Mouse (Mus musculus) testis, adult 2 months (tissue): ENCODE results near the gene Hfe. TPM values are rescaled to one million over a fixed set of nuclear protein-coding genes. Genes with fewer than 3 reads are reported as not detected.
"Not testable (repeated sequence)": the region's sequence is repeated elsewhere in the genome, so short reads cannot be mapped to it uniquely, and the experiment has no call there.

Experiments
- H3K27ac ChIP-seq: fragments of 200-500 bp; 2 replicates; pipeline ENCODE4 v1.5.1; 2012; ENCODE audit warnings: low read depth, low read length; ENCODE audit not compliant: control insufficient read depth, insufficient read depth
- H3K27me3 ChIP-seq: fragments of 200-500 bp; 2 replicates; pipeline ENCODE4 v1.6.1; 2012; ENCODE audit warnings: mild to moderate bottlenecking, low read length, moderate library complexity; ENCODE audit not compliant: control insufficient read depth, insufficient read depth
- H3K36me3 ChIP-seq: fragments of 200-500 bp; 2 replicates; pipeline ENCODE4 v1.6.1; 2012; ENCODE audit warnings: mild to moderate bottlenecking, low read length; ENCODE audit not compliant: control insufficient read depth, insufficient read depth
- H3K4me1 ChIP-seq: fragments of 200-500 bp; 2 replicates; pipeline ENCODE4 v1.6.1; 2012; ENCODE audit warnings: low read length; ENCODE audit not compliant: control insufficient read depth, insufficient read depth
- H3K4me3 ChIP-seq: fragments of 200-500 bp; 2 replicates; pipeline ENCODE4 v1.5.1; 2012; ENCODE audit warnings: low read depth, mild to moderate bottlenecking, low read length, moderate library complexity, mixed read lengths; ENCODE audit not compliant: control insufficient read depth
- CTCF ChIP-seq: fragments of 200-500 bp; IDR thresholded peaks from 2 replicates; pipeline ENCODE4 v1.5.1; 2012; ENCODE audit warnings: low read depth, mild to moderate bottlenecking, inconsistent platforms, low read length, moderate library complexity; ENCODE audit not compliant: control insufficient read depth, insufficient read depth, insufficient replicate concordance
- POLR2A ChIP-seq: fragments of 200-500 bp; IDR thresholded peaks from 2 replicates; pipeline ENCODE4 v1.6.1; 2012; ENCODE audit warnings: low read depth, mild to moderate bottlenecking, inconsistent platforms, low read length, moderate library complexity; ENCODE audit not compliant: control insufficient read depth
- polyA plus RNA-seq: library from polyadenylated mRNA; depleted of rRNA; stranded (reverse); fragments of >200 nt; gene quantifications from 2 replicates; pipeline ENCODE4 v1.2.3, GENCODE M21; 2012

Hfe gene
- polyA plus RNA-seq, 1 experiment: 6.1 TPM

GRCm38 (mm10) chr13:23685966-23686365 is 24.7 kb downstream of the Hfe start:
- no peak for TF ChIP-seq CTCF
- TF ChIP-seq POLR2A: no peak

GRCm38 (mm10) chr13:23685121-23685861 is 25.4 kb downstream of the Hfe start:
- Histone ChIP-seq H3K27me3 (no peaks in the 10 kb centered on the region), H3K36me3 (no peaks in the 10 kb centered on the region), H3K27ac (peak overlapping the region; percentile 36), H3K4me1 (peaks cover 4% of the 10 kb centered on the region; the same call in 1 of the 2 replicates), H3K4me3 (peak overlapping the region; percentile 49; the same call in 1 of the 2 replicates)
- TF ChIP-seq POLR2A (no peak), CTCF (no peak)

More at GRCm38 (mm10) chr13:23685966-23686365, 24.7 kb downstream of the Hfe start:
- Histone ChIP-seq H3K27me3 (no peaks in the 10 kb centered on the region), H3K36me3 (no peaks in the 10 kb centered on the region), H3K4me1 (peaks cover 4% of the 10 kb centered on the region; the same call in 1 of the 2 replicates), H3K27ac (no peak overlapping the region; the same call in 1 of the 2 replicates), H3K4me3 (no peak overlapping the region; the same call in 1 of the 2 replicates)

GRCm38 (mm10) chr13:23684295-23684945 is 26.2 kb downstream of the Hfe start:
- H3K4me1 ChIP-seq, H3K27me3 ChIP-seq, H3K36me3 ChIP-seq: not testable (repeated sequence)
- H3K27ac ChIP-seq: peak overlapping the region; percentile 80
- H3K4me3 ChIP-seq: peak overlapping the region; percentile 76

- Histone ChIP-seq H3K4me1 (peaks cover 4% of the 10 kb centered on the region; the same call in 1 of the 2 replicates), H3K27ac (peak within 1 kb of the TSS; percentile 87), H3K36me3 (no peaks in the 10 kb centered on the region), H3K27me3 (no peaks in the 10 kb centered on the region), H3K4me3 (peak within 1 kb of the TSS; percentile 76)
- TF ChIP-seq CTCF (no peak), POLR2A (0 out of 2 replicates have a peak, but pooled peaks have one; percentile 35)
These were observed 26.8 kb downstream of the Hfe start, which contains the start of the genes Hist1h2ac and Hist1h2bc for GRCm38 (mm10) chr13:23683755-23684281. Gene Hist1h2ac, minus strand, starts transcription at chr13:23683948. Gene Hist1h2bc, plus strand, starts transcription at chr13:23684199.

- peak overlapping the region; percentile 45 for H3K4me3 ChIP-seq
- H3K27ac ChIP-seq: peak overlapping the region; percentile 13; the same call in 1 of the 2 replicates
- not testable (repeated sequence) for H3K27me3 ChIP-seq, H3K4me1 ChIP-seq, H3K36me3 ChIP-seq
These were observed 27.5 kb downstream of the Hfe start for GRCm38 (mm10) chr13:23682947-23683754.

DNA sequence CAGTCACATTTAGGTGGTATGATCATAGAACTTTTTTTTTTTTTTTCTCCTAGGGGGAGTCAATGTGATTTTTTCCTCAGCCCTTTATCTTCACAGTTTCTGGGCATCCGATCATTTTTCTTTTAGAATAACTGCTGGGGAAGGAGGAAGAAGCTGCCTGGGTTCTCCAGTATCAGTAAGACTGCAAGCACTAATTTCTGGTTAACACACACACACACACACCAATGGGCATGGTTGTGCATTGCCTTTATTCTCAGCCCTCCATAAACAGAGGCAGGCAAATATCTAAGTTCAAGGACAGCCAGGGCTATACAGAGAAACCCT is 28.1 kb downstream of the Hfe start:
- H3K4me1 ChIP-seq: peaks cover 4% of the 10 kb centered on the region; the same call in 1 of the 2 replicates
- no peaks in the 10 kb centered on the region for H3K36me3 ChIP-seq
- TF ChIP-seq CTCF: no peak
- TF ChIP-seq POLR2A: no peak
- no peak overlapping the region for H3K27ac ChIP-seq
- no peaks in the 10 kb centered on the region for H3K27me3 ChIP-seq
- H3K4me3 ChIP-seq: no peak overlapping the region
